Mouse (Mus musculus) hindbrain, embryonic 11.5 days (tissue): ENCODE results near the gene Rnft1. TPM values are rescaled to one million over a fixed set of nuclear protein-coding genes. Genes with fewer than 3 reads are reported as not detected.

Source experiments
- ATAC-seq: fragments of 200-750 bp; cut with Nextera tagmentation; 2 replicates; pipeline ENCODE4 v1.8.0; 2017; ENCODE audit warnings: mild to moderate bottlenecking, moderate TSS enrichment, moderate library complexity; ENCODE audit not compliant: low FRiP score
- DNase-seq: peaks from one replicate; pipeline ENCODE4 v3.0.0-alpha.2; 2015; ENCODE audit warnings: low spot score
- H3K27ac ChIP-seq: fragments of 300-500 bp; sonication (generic); 2 replicates; pipeline ENCODE4 v1.5.1; 2014; ENCODE audit warnings: mild to moderate bottlenecking, low read depth, low read length
- H3K27me3 ChIP-seq: fragments of 300-500 bp; sonication (generic); 2 replicates; pipeline ENCODE4 v1.6.1; 2014; ENCODE audit warnings: mild to moderate bottlenecking, low read length, moderate library complexity, mixed read lengths; ENCODE audit not compliant: control insufficient read depth, insufficient read depth
- H3K36me3 ChIP-seq: fragments of 300-500 bp; sonication (generic); 2 replicates; pipeline ENCODE4 v1.6.1; 2014; ENCODE audit warnings: mild to moderate bottlenecking, low read length, moderate library complexity, mixed read lengths; ENCODE audit not compliant: control insufficient read depth, insufficient read depth
- H3K4me1 ChIP-seq: fragments of 300-500 bp; sonication (generic); replicated peaks from 2 replicates; pipeline ENCODE4 v1.6.1; 2014; ENCODE audit warnings: low read length, mixed read lengths; ENCODE audit not compliant: control insufficient read depth, insufficient read depth
- H3K4me2 ChIP-seq: fragments of 300-500 bp; sonication (generic); replicated peaks from 2 replicates; pipeline ENCODE4 v1.6.1; 2014; ENCODE audit warnings: mild to moderate bottlenecking, low read depth, low read length
- H3K4me3 ChIP-seq: fragments of 300-500 bp; sonication (generic); 2 replicates; pipeline ENCODE4 v1.5.1; 2014; ENCODE audit warnings: low read depth, low read length
- H3K9ac ChIP-seq: fragments of 300-500 bp; sonication (generic); 2 replicates; pipeline ENCODE4 v1.6.1; 2014; ENCODE audit warnings: low read depth, low read length
- H3K9me3 ChIP-seq: fragments of 300-500 bp; sonication (generic); 2 replicates; pipeline ENCODE4 v1.6.1; 2016; ENCODE audit warnings: low read length; ENCODE audit not compliant: control insufficient read depth
- WGBS: fragments of 180-500 bp; shearing (Covaris S2); extraction: QIAGEN DNeasy Blood & Tissue Kit; methylation state at CpG from one replicate; pipeline ENCODE4 v1.1.7; 2014; 5-methylcytosine and 5-hydroxymethylcytosine counted together
- polyA plus RNA-seq: library from polyadenylated mRNA; unstranded; fragments of >200 nt; fragmentation: Nextera tagmentation; extraction: Ambion mirVana; gene quantifications from 2 replicates; pipeline ENCODE4 v1.2.1, GENCODE M21; 2014

Gene Rnft1
- polyA plus RNA-seq, 1 experiment from 2014 or later, result 21.5 TPM

DNA sequence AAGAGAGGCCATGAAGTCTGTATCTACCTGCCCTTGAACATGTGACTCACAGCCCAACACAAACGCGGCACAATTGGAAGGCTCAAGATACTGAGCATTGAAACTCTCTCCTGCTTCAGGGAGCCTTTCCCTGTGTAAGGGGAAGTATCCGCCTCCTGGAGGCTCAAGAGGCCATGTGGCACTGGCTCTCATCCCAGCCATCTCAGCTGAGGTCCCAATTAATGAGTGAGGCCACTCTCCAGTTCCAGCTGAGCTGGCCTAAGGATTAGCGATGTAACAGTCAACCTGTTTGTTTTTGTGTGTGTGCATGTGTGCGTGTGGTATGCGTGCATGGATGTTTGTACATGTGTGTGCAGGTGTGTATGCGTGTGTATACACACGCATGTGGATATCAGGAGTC lies 16.1 kb upstream of the Rnft1 start:
- H3K27ac ChIP-seq, result no peak overlapping the region
- 87% methylated on average over 8 of the region's 8 CpGs for WGBS
- no peak overlapping the region for H3K4me2 ChIP-seq
- H3K4me1 ChIP-seq, result no peaks in the 10 kb centered on the region
- ATAC-seq (no peak), DNase-seq (no peak)
- no peaks in the 10 kb centered on the region for H3K27me3 ChIP-seq
- H3K9ac ChIP-seq, result no peak overlapping the region
- H3K9me3 ChIP-seq, result no peaks in the 10 kb centered on the region
- H3K36me3 ChIP-seq, result no peaks in the 10 kb centered on the region
- H3K4me3 ChIP-seq, result no peak overlapping the region

DNA sequence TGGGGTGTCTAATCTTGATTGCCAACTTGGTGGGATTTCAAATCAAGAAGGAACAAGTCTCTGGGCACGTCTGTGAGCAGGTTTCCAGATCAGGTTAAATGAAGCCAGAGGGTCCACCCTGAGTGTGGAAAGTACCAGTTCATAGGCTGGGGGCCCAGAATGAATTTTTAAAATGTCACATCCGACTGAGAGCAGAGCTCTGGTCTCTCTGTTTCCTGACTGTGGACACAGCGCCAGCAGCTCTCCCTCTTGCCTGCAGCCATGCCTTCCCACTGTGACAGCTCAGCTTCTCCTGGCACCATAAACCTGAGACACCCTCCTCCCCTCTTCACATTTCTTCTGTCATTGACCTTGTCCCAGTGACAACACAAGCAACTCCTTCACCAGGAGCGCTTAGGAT lies 15.5 kb upstream of the Rnft1 start:
- H3K4me2 ChIP-seq, result no peak overlapping the region
- no peak overlapping the region for H3K27ac ChIP-seq
- no peaks in the 10 kb centered on the region for H3K27me3 ChIP-seq
- H3K4me1 ChIP-seq, result no peaks in the 10 kb centered on the region
- no peaks in the 10 kb centered on the region for H3K36me3 ChIP-seq
- H3K4me3 ChIP-seq, result no peak overlapping the region
- ATAC-seq (no peak), DNase-seq (no peak)
- H3K9me3 ChIP-seq, result no peaks in the 10 kb centered on the region
- WGBS, result 75% methylated on average over 4 of the region's 4 CpGs
- H3K9ac ChIP-seq, result no peak overlapping the region

DNA sequence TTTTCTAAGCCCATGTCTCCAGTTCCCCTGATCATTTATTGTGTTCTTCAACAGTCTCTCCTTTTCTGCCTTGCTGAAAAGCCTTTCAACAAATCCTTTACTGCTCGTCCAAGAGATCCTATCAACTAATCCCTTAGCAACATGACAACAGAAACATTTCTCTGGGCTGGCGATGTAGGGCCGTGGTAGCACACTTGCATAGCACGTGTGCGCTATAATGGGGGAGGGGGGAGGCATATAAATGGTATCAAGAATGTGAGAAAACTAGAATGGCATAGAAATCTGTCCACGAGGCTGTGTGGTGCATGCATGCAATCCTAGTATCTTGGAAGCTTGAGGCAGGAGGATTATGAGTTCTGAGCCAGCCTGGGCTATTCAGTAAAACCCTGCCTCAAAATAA lies 12.7 kb upstream of the Rnft1 start:
- Histone ChIP-seq H3K9ac (no peak overlapping the region), H3K27me3 (no peaks in the 10 kb centered on the region), H3K4me2 (no peak overlapping the region), H3K4me1 (no peaks in the 10 kb centered on the region), H3K27ac (no peak overlapping the region), H3K9me3 (no peaks in the 10 kb centered on the region), H3K4me3 (no peak overlapping the region), H3K36me3 (no peaks in the 10 kb centered on the region)
- DNase-seq (no peak), ATAC-seq (no peak)
- WGBS, result 86% methylated on average over 6 of the region's 6 CpGs

DNA sequence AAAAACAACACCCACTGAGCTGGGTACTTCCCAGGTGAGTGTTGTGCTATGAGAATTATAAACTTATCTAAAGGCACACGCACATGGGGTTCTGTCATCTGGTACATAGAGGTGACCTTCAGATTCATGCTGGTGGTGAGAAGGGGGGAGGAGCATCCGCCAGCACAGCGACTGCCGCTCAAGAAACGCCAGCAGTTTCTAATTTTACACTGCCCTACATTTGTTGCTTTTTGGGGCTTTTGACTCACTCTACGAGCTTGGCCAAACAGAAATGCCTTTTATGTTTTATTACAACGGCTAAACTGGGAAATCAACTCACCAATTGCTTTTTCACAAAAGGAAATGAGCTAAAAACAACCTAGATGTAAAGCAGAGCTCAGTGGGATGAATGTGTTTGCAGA lies 11.7 kb upstream of the Rnft1 start:
- Histone ChIP-seq H3K4me1 (no peaks in the 10 kb centered on the region), H3K9me3 (no peaks in the 10 kb centered on the region), H3K27ac (no peak overlapping the region), H3K36me3 (no peaks in the 10 kb centered on the region), H3K27me3 (no peaks in the 10 kb centered on the region), H3K4me2 (no peak overlapping the region), H3K4me3 (no peak overlapping the region), H3K9ac (no peak overlapping the region)
- WGBS, result 48% methylated on average over 7 of the region's 7 CpGs
- DNase-seq, result no peak
- no peak for ATAC-seq

DNA sequence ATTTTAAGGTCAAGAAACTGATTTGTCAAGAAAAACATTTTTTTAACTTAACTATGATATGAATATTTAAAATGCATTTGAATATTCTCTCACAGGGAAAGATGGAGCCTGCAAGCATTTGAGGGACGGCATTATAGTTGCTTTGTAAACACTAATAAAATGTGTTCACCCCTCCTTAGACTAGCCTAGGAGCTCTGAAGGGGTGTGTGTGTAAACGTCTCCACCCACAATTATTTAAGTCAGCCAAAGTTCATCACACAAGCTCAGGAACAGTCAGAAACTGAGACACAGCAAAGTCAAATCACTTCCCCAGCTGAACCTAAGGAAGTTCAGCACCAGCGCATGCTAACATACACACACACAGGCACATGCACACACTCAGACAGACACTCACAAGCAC lies 10.9 kb upstream of the Rnft1 start:
- DNase-seq (no peak), ATAC-seq (no peak)
- H3K9ac ChIP-seq, result no peak overlapping the region
- H3K4me1 ChIP-seq, result no peaks in the 10 kb centered on the region
- H3K4me2 ChIP-seq, result no peak overlapping the region
- no peaks in the 10 kb centered on the region for H3K9me3 ChIP-seq
- WGBS, result 78% methylated on average over 3 of the region's 3 CpGs
- H3K27ac ChIP-seq, result no peak overlapping the region
- no peak overlapping the region for H3K4me3 ChIP-seq
- H3K36me3 ChIP-seq, result no peaks in the 10 kb centered on the region
- H3K27me3 ChIP-seq, result no peaks in the 10 kb centered on the region

DNA sequence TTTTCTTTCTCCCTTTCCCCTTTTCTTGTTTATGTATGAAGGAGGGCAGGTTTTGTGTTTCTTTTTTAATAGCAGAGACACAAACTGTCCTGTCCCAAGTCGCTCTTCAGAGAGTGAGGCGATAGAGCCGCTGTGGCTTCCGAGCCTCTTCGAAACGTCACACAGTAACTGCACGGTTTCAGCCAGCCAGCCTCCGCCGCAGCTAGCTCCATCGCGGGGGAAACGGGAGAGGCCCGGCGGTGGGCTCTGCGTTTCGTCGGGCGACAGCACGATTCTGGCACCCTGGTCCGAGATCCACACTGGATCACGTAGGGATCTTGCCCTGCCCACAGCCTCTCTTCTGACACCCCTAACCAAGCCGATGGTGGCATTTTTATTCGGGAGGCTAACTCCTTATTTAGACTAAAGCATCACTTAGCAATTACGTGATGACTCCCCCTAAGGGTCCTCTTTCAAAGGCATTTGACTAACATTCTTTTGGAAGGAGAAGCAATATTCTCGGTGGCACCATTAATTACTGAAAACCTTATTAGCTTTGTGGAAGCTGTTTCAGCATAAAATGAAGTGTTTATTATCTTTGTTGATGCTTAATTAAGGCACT lies 553 bp downstream of the Rnft1 start:
- peak overlapping the region; percentile 52 for H3K27ac ChIP-seq
- H3K9me3 ChIP-seq, result no peaks in the 10 kb centered on the region
- no peaks in the 10 kb centered on the region for H3K27me3 ChIP-seq
- peak overlapping the region; percentile 59 for H3K9ac ChIP-seq
- peak; percentile 48 for ATAC-seq
- H3K36me3 ChIP-seq, result no peaks in the 10 kb centered on the region
- no peaks in the 10 kb centered on the region for H3K4me1 ChIP-seq
- H3K4me2 ChIP-seq, result peak overlapping the region; percentile 69
- WGBS, result under 1% methylated on average over 25 of the region's 25 CpGs
- peak; percentile 72 for DNase-seq
- peak overlapping the region; percentile 45 for H3K4me3 ChIP-seq

DNA sequence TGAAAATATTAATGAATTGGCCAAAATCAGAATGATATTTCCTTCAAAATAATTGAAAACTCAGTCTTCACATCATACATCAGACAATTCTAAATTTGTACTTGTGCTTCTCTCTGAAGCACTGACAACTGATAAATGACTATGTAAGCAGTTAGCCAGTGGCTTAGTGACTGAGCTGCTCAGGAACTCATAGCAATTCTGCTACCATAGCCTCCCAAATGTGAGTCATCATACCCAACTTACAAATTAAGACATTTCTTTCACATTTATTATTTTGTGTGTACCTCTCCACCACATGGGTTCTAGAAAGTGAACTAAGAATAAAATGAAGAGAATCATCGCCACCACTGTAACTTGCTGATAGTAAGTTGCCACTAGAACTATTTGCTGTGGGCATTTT lies 6.3 kb downstream of the Rnft1 start:
- ATAC-seq, result no peak
- H3K36me3 ChIP-seq, result no peaks in the 10 kb centered on the region
- no peak overlapping the region for H3K27ac ChIP-seq
- no peak overlapping the region for H3K4me3 ChIP-seq
- no peaks in the 10 kb centered on the region for H3K4me1 ChIP-seq
- H3K9ac ChIP-seq, result no peak overlapping the region
- no peak overlapping the region for H3K4me2 ChIP-seq
- no peaks in the 10 kb centered on the region for H3K9me3 ChIP-seq
- H3K27me3 ChIP-seq, result no peaks in the 10 kb centered on the region
- no peak for DNase-seq
- 98% methylated on average over 1 of the region's 1 CpGs for WGBS

DNA sequence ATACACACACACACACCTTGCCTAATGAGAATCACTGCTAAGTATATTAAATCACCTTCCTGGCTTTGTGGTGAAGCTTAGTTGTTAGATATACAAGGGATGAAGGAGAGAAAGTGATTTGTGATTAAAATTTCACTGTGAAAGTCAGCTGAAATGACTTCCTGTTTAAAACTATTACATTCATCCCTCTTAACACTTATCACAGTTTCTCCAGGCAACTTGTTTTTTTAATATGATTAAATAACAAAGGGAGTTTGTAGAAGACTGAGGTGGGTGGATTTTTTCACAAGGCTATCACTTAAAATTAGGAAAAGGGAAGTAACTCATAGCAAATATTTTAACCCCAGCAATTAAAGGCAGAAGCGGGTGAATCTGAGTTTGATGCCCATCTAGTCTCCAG lies 12.9 kb downstream of the Rnft1 start:
- no peak overlapping the region for H3K27ac ChIP-seq
- no peak for ATAC-seq
- WGBS, result 100% methylated on average over 1 of the region's 1 CpGs

DNA sequence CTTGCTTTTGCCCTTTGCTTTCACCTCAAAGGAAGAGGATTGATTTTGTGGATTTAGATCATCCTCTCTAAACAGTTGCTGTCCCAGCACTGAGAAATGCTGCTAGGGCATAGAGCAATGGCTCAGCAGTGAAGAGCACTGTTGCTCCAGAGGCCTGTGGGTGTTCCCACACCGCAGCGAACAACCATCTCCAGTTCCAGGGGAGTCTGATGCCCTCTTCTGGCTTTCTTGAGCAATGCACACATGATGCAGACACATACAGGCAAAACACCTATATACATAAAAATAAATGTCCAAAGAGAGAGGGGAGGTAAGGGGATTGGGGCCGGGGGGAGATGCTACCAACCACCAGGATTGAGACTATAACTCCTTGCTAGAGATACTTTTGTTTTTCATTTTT lies 13.5 kb downstream of the Rnft1 start:
- no peaks in the 10 kb centered on the region for H3K9me3 ChIP-seq
- H3K27ac ChIP-seq, result no peak overlapping the region
- no peaks in the 10 kb centered on the region for H3K27me3 ChIP-seq
- WGBS, result 65% methylated on average over 3 of the region's 3 CpGs
- ATAC-seq (no peak), DNase-seq (no peak)
- H3K9ac ChIP-seq, result no peak overlapping the region
- no peak overlapping the region for H3K4me2 ChIP-seq
- H3K4me3 ChIP-seq, result no peak overlapping the region
- no peaks in the 10 kb centered on the region for H3K4me1 ChIP-seq
- no peaks in the 10 kb centered on the region for H3K36me3 ChIP-seq

More for the DNA sequence above, 12.9 kb downstream of the Rnft1 start:
- no peaks in the 10 kb centered on the region for H3K4me1 ChIP-seq
- H3K4me3 ChIP-seq, result no peak overlapping the region
- H3K36me3 ChIP-seq, result no peaks in the 10 kb centered on the region
- H3K9me3 ChIP-seq, result no peaks in the 10 kb centered on the region
- DNase-seq, result no peak
- H3K9ac ChIP-seq, result no peak overlapping the region
- H3K4me2 ChIP-seq, result no peak overlapping the region
- H3K27me3 ChIP-seq, result no peaks in the 10 kb centered on the region
